Mouse (Mus musculus) CH12.LX (cell line): Measurements from ENCODE around the gene Wee1. TPM values are rescaled to one million over a fixed set of nuclear protein-coding genes. Genes with fewer than 3 reads are reported as not detected.

Source experiments
- DNase-seq: peaks from one replicate; pipeline ENCODE4 v3.0.0-alpha.2; 2013; ENCODE audit errors: extremely low read depth
- H3K27ac ChIP-seq: 2 replicates; pipeline ENCODE4 v1.5.1; 2012; ENCODE audit warnings: low read depth, mild to moderate bottlenecking, control low read depth, moderate library complexity; ENCODE audit not compliant: insufficient read depth
- H3K27me3 ChIP-seq: replicated peaks from 2 replicates; pipeline ENCODE3; 2012; ENCODE audit warnings: inconsistent platforms
- H3K36me3 ChIP-seq, 2 experiments: replicated peaks in 1 of 2; 2 replicates each; pipeline versions ENCODE3 to v1.6.1; 2012; ENCODE audit warnings: inconsistent platforms in 1 of 2, low read length in 1 of 2, mild to moderate bottlenecking in 1 of 2, mixed read lengths in 1 of 2, moderate library complexity in 1 of 2; ENCODE audit not compliant: control insufficient read depth in 1 of 2, insufficient read depth in 1 of 2
- H3K4me1 ChIP-seq, 2 experiments: 2 replicates each; pipeline ENCODE4 v1.6.1; 2012; ENCODE audit warnings: inconsistent platforms in 1 of 2, moderate library complexity in 1 of 2; ENCODE audit not compliant: insufficient read depth in 2 of 2, control insufficient read depth in 1 of 2
- H3K4me2 ChIP-seq: 2 replicates; pipeline ENCODE4 v1.6.1; 2012; ENCODE audit warnings: low read depth, mild to moderate bottlenecking, control low read depth; ENCODE audit not compliant: poor library complexity, insufficient read depth, severe bottlenecking
- H3K4me3 ChIP-seq, 3 experiments: fragments of 150-350 bp in 1 of 3; sonication (generic) in 1 of 3; replicated peaks in 1 of 3; 2 replicates each; pipeline versions ENCODE3 to v1.5.1; 2011 to 2012; ENCODE audit warnings: low read depth in 2 of 3, low read length in 2 of 3, mild to moderate bottlenecking in 2 of 3, moderate library complexity in 2 of 3, control low read depth in 1 of 3, improper control_type of control experiment in 1 of 3, inconsistent platforms in 1 of 3, mixed read lengths in 1 of 3; ENCODE audit not compliant: poor library complexity in 1 of 3
- H3K79me2 ChIP-seq: replicated peaks from 2 replicates; pipeline ENCODE4 v1.6.1; 2012; ENCODE audit warnings: mild to moderate bottlenecking, moderate library complexity; ENCODE audit not compliant: control insufficient read depth, poor library complexity, insufficient read depth, severe bottlenecking; ENCODE audit errors: extremely low read depth
- H3K9ac ChIP-seq: 2 replicates; pipeline ENCODE4 v1.6.1; 2012; ENCODE audit warnings: low read depth, mild to moderate bottlenecking, control low read depth, moderate library complexity; ENCODE audit not compliant: insufficient read depth
- H3K9me3 ChIP-seq: replicated peaks from 2 replicates; pipeline ENCODE3; 2012; ENCODE audit warnings: low read length, inconsistent platforms, mixed read lengths
- BHLHE40 ChIP-seq: IDR thresholded peaks from 2 replicates; pipeline ENCODE4 v1.6.1; 2011; ENCODE audit warnings: mild to moderate bottlenecking, low read depth, low read length, improper control_type of control experiment
- CHD1 ChIP-seq: IDR thresholded peaks from 2 replicates; pipeline ENCODE4 v1.6.1; 2012; ENCODE audit warnings: low read depth, low read length, improper control_type of control experiment, inconsistent platforms
- CHD2 ChIP-seq: IDR thresholded peaks from 2 replicates; pipeline ENCODE4 v1.6.1; 2011; ENCODE audit warnings: low read length, improper control_type of control experiment
- CTCF ChIP-seq, 2 experiments: IDR thresholded peaks in 1 of 2; conservative IDR thresholded peaks in 1 of 2; 2 replicates each; pipeline ENCODE4 v1.5.1; 2011 to 2012; ENCODE audit warnings: low read depth in 2 of 2, low read length in 2 of 2, improper control_type of control experiment in 1 of 2, inconsistent platforms in 1 of 2, mild to moderate bottlenecking in 1 of 2, moderate library complexity in 1 of 2
- E2F4 ChIP-seq: IDR thresholded peaks from 2 replicates; pipeline ENCODE4 v1.6.1; 2011; ENCODE audit warnings: low read depth, low read length, improper control_type of control experiment; ENCODE audit not compliant: insufficient replicate concordance
- ELF1 ChIP-seq: IDR thresholded peaks from 2 replicates; pipeline ENCODE4 v1.6.1; 2014; ENCODE audit warnings: low read depth, mild to moderate bottlenecking, inconsistent platforms, low read length, improper control_type of control experiment
- EP300 ChIP-seq: IDR thresholded peaks from 2 replicates; pipeline ENCODE4 v1.6.1; 2011; ENCODE audit warnings: low read length, improper control_type of control experiment
- ETS1 ChIP-seq: conservative IDR thresholded peaks from 2 replicates; pipeline ENCODE4 v1.6.1; 2012; ENCODE audit warnings: low read depth, mild to moderate bottlenecking, inconsistent platforms, low read length, improper control_type of control experiment, moderate library complexity
- GABPA ChIP-seq: IDR thresholded peaks from 2 replicates; pipeline ENCODE4 v1.6.1; 2012; ENCODE audit warnings: low read depth, low read length, improper control_type of control experiment, inconsistent platforms; ENCODE audit not compliant: insufficient replicate concordance
- HCFC1 ChIP-seq: IDR thresholded peaks from 2 replicates; pipeline ENCODE4 v1.6.1; 2012; ENCODE audit warnings: low read depth, mild to moderate bottlenecking, inconsistent platforms, low read length, improper control_type of control experiment
- IRF4 ChIP-seq: IDR thresholded peaks from 2 replicates; pipeline ENCODE4 v1.6.1; 2014; ENCODE audit warnings: low read depth, mild to moderate bottlenecking, inconsistent platforms, low read length, improper control_type of control experiment
- JUN ChIP-seq: IDR thresholded peaks from 2 replicates; pipeline ENCODE4 v1.6.1; 2011; ENCODE audit warnings: low read depth, mild to moderate bottlenecking, low read length, improper control_type of control experiment, moderate library complexity; ENCODE audit not compliant: insufficient read depth
- JUND ChIP-seq: conservative IDR thresholded peaks from 2 replicates; pipeline ENCODE4 v1.6.1; 2011; ENCODE audit warnings: low read depth, low read length, improper control_type of control experiment
- KAT2A ChIP-seq: IDR thresholded peaks from 2 replicates; pipeline ENCODE4 v1.6.1; 2012; ENCODE audit warnings: low read length, improper control_type of control experiment, inconsistent platforms; ENCODE audit not compliant: insufficient replicate concordance
- MAFK ChIP-seq: IDR thresholded peaks from 2 replicates; pipeline ENCODE4 v1.6.1; 2011; ENCODE audit warnings: low read length, improper control_type of control experiment; ENCODE audit not compliant: insufficient replicate concordance
- MAX ChIP-seq: IDR thresholded peaks from 2 replicates; pipeline ENCODE4 v1.6.1; 2011; ENCODE audit warnings: low read length, improper control_type of control experiment
- MAZ ChIP-seq: IDR thresholded peaks from 2 replicates; pipeline ENCODE4 v1.6.1; 2012; ENCODE audit warnings: low read depth, mild to moderate bottlenecking, inconsistent platforms, low read length, improper control_type of control experiment, moderate library complexity
- MEF2A ChIP-seq: IDR thresholded peaks from 2 replicates; pipeline ENCODE4 v1.6.1; 2014; ENCODE audit warnings: low read depth, mild to moderate bottlenecking, inconsistent platforms, low read length, improper control_type of control experiment, borderline replicate concordance
- MXI1 ChIP-seq: IDR thresholded peaks from 2 replicates; pipeline ENCODE4 v1.6.1; 2011; ENCODE audit warnings: mild to moderate bottlenecking, low read depth, low read length, improper control_type of control experiment
- MYC ChIP-seq: IDR thresholded peaks from 2 replicates; pipeline ENCODE4 v1.6.1; 2011; ENCODE audit warnings: low read depth, mild to moderate bottlenecking, improper control_type of control experiment, low read length
- NELFE ChIP-seq: IDR thresholded peaks from 2 replicates; pipeline ENCODE4 v1.6.1; 2011; ENCODE audit warnings: low read depth, low read length, improper control_type of control experiment
- NRF1 ChIP-seq: IDR thresholded peaks from 2 replicates; pipeline ENCODE4 v1.6.1; 2014; ENCODE audit warnings: low read depth, mild to moderate bottlenecking, inconsistent platforms, low read length, improper control_type of control experiment, moderate library complexity
- PAX5 ChIP-seq: IDR thresholded peaks from 2 replicates; pipeline ENCODE4 v1.6.1; 2012; ENCODE audit warnings: low read length, inconsistent platforms, mixed read lengths
- POLR2A ChIP-seq: IDR thresholded peaks from 2 replicates; pipeline ENCODE4 v1.6.1; 2011; ENCODE audit warnings: low read depth, mild to moderate bottlenecking, improper control_type of control experiment, low read length
- POLR2AphosphoS2 ChIP-seq: IDR thresholded peaks from 2 replicates; pipeline ENCODE4 v1.6.1; 2011; ENCODE audit warnings: low read depth, low read length, improper control_type of control experiment
- RAD21 ChIP-seq: IDR thresholded peaks from 2 replicates; pipeline ENCODE4 v1.6.1; 2011; ENCODE audit warnings: low read depth, mild to moderate bottlenecking, low read length, improper control_type of control experiment, moderate library complexity
- RCOR1 ChIP-seq: conservative IDR thresholded peaks from 2 replicates; pipeline ENCODE4 v1.6.1; 2012; ENCODE audit warnings: low read depth, mild to moderate bottlenecking, inconsistent platforms, low read length, improper control_type of control experiment
- SIN3A ChIP-seq: IDR thresholded peaks from 2 replicates; pipeline ENCODE4 v1.6.1; 2012; ENCODE audit warnings: low read length, improper control_type of control experiment, inconsistent platforms
- SMC3 ChIP-seq: IDR thresholded peaks from 2 replicates; pipeline ENCODE4 v1.6.1; 2011; ENCODE audit warnings: low read depth, low read length, improper control_type of control experiment
- TBP ChIP-seq: conservative IDR thresholded peaks from 2 replicates; pipeline ENCODE4 v1.6.1; 2011; ENCODE audit warnings: low read depth, low read length, improper control_type of control experiment
- TCF12 ChIP-seq: IDR thresholded peaks from 2 replicates; pipeline ENCODE4 v1.6.1; 2014; ENCODE audit warnings: low read depth, mild to moderate bottlenecking, inconsistent platforms, low read length, improper control_type of control experiment
- UBTF ChIP-seq: IDR thresholded peaks from 2 replicates; pipeline ENCODE4 v1.6.1; 2012; ENCODE audit warnings: low read depth, mild to moderate bottlenecking, inconsistent platforms, low read length, improper control_type of control experiment, moderate library complexity
- USF1 ChIP-seq: IDR thresholded peaks from 2 replicates; pipeline ENCODE4 v1.6.1; 2014; ENCODE audit warnings: low read depth, mild to moderate bottlenecking, inconsistent platforms, low read length, improper control_type of control experiment
- USF2 ChIP-seq: conservative IDR thresholded peaks from 2 replicates; pipeline ENCODE4 v1.6.1; 2011; ENCODE audit warnings: low read depth, low read length, improper control_type of control experiment
- ZC3H11A ChIP-seq: IDR thresholded peaks from 2 replicates; pipeline ENCODE4 v1.6.1; 2012; ENCODE audit warnings: low read depth, mild to moderate bottlenecking, inconsistent platforms, low read length, improper control_type of control experiment
- ZKSCAN1 ChIP-seq: IDR thresholded peaks from 2 replicates; pipeline ENCODE4 v1.6.1; 2012; ENCODE audit warnings: low read depth, inconsistent platforms, low read length, improper control_type of control experiment, borderline replicate concordance
- ZMIZ1 ChIP-seq: IDR thresholded peaks from 2 replicates; pipeline ENCODE4 v1.6.1; 2012; ENCODE audit warnings: low read depth, mild to moderate bottlenecking, inconsistent platforms, low read length, improper control_type of control experiment
- ZNF384 ChIP-seq: IDR thresholded peaks from 2 replicates; pipeline ENCODE4 v1.6.1; 2012; ENCODE audit warnings: low read depth, low read length, improper control_type of control experiment, inconsistent platforms
- dilution Hi-C: fragments of 300-500 bp; cut with MboI; formaldehyde crosslinking; loops from 2 replicates; pipeline ENCODE4 v1.14.3; 2020; ENCODE audit warnings: low sequenced_read_pairs; ENCODE audit not compliant: extremely low pct_unique_long_range_greater_than_20kb, extremely low pct_ligation_motif_present
- in situ Hi-C: fragments of 300-500 bp; cut with MboI; formaldehyde crosslinking; loops from 3 replicates; pipeline ENCODE4 v1.14.3; 2019; ENCODE audit warnings: low sequenced_read_pairs, low pct_ligation_motif_present, low pct_unique_long_range_greater_than_20kb, mixed read lengths
- polyA plus RNA-seq: library from polyadenylated mRNA; unstranded; fragments of >175 nt; gene quantifications from 2 replicates; pipeline ENCODE4 v1.2.1, GENCODE M21; 2012; ENCODE audit warnings: low read depth; ENCODE audit not compliant: insufficient read length
- total RNA-seq, 2 experiments: library from RNA; depleted of rRNA; stranded (reverse); fragments of 300-350 nt in 1 of 2; fragments of >200 nt in 1 of 2; gene quantifications; 2 replicates each; pipeline ENCODE4 v1.2.3; 2012 to 2014

Gene Wee1
- total RNA-seq (2012; rRNA removed) (10.1 and 12.3 TPM in 2 replicates), total RNA-seq (2014; rRNA removed) (12.2 and 14.2 TPM in 2 replicates), polyA plus RNA-seq (26.9 and 30.3 TPM in 2 replicates)

- Histone ChIP-seq H3K4me3 (peak within 1 kb of the TSS; percentile 89 to 97 (median 96)), H3K27ac (peak within 1 kb of the TSS; percentile 53), H3K36me3 (peaks cover 2 to 5% of the 10 kb centered on the region in 2 experiments), H3K27me3 (no peaks in the 10 kb centered on the region), H3K4me2 (peak within 1 kb of the TSS; percentile 96), H3K79me2 (peaks cover 40% of the 10 kb centered on the region), H3K9me3 (no peaks in the 10 kb centered on the region), H3K9ac (peak within 1 kb of the TSS; percentile 72), H3K4me1 (peaks cover 0 to 22% of the 10 kb centered on the region in 2 experiments; a peak in 2 of 4 replicates)
- peak; percentile 96 for DNase-seq
- TF ChIP-seq CHD1 = no peak
- peak; percentile 91; the same call in 1 of the 2 replicates for TF ChIP-seq E2F4
- peak; percentile 70 for TF ChIP-seq POLR2A
- no peak for TF ChIP-seq CTCF (conservative IDR thresholded peaks at IDR 0.05 in 1 of 2, IDR thresholded peaks at IDR 0.05 in 1 of 2; ENCODE audit: low read depth in 2 of 2, low read length in 2 of 2)
- no peak; the same call in 1 of the 2 replicates for TF ChIP-seq IRF4
- no peak; the same call in 1 of the 2 replicates for TF ChIP-seq NELFE
- peak; percentile 41 for TF ChIP-seq ELF1
- no peak for TF ChIP-seq JUND
- TF ChIP-seq MAX = peak; percentile 94
- peak; percentile 55 for TF ChIP-seq ZNF384
- peak; percentile 88 for TF ChIP-seq BHLHE40
- no peak for TF ChIP-seq TBP
- no peak for TF ChIP-seq JUN
- TF ChIP-seq RAD21 = no peak
- TF ChIP-seq NRF1 = peak; percentile 60; the same call in 1 of the 2 replicates
- TF ChIP-seq ZC3H11A = no peak
- TF ChIP-seq RCOR1 = no peak
- TF ChIP-seq ZMIZ1 = no peak
- no peak for TF ChIP-seq SMC3
- TF ChIP-seq MXI1 = peak; percentile 99
- no peak for TF ChIP-seq GABPA
- TF ChIP-seq HCFC1 = peak; percentile 9
- peak; percentile 77 for TF ChIP-seq MYC
- TF ChIP-seq PAX5 = no peak
- peak; percentile 55; the same call in 1 of the 2 replicates for TF ChIP-seq TCF12
- TF ChIP-seq SIN3A = peak; percentile 44
- no peak for TF ChIP-seq POLR2AphosphoS2
- TF ChIP-seq ETS1 = no peak
- no peak for TF ChIP-seq EP300
- TF ChIP-seq MAFK = no peak
- TF ChIP-seq MEF2A = peak; percentile 39; the same call in 1 of the 2 replicates
- 0 out of 2 replicates have a peak, but pooled peaks have one; percentile 48 for TF ChIP-seq KAT2A
- no peak for TF ChIP-seq ZKSCAN1
- 0 out of 2 replicates have a peak, but pooled peaks have one; percentile 11 for TF ChIP-seq CHD2
- TF ChIP-seq USF2 = peak; percentile 87
- peak; percentile 95 for TF ChIP-seq USF1
- no peak for TF ChIP-seq UBTF
- TF ChIP-seq MAZ = no peak
- in situ Hi-C loops (no loop called here), dilution Hi-C loops (no loop called here)
These were observed at the start of gene Wee1 for GRCm38 (mm10) chr7:110121516-110122288. Wee1 (plus strand) TSS chr7:110122046.
